Mouse (Mus musculus) common myeloid progenitor, adult 5-6 weeks (primary cell): ENCODE data around the gene Kcnk2. TPM values are rescaled to one million over a fixed set of nuclear protein-coding genes. Genes with fewer than 3 reads are reported as not detected.

Experiments used
- ATAC-seq: replicated peaks from 2 replicates; pipeline ENCODE4 v1.8.0; 2016; ENCODE audit warnings: low read depth, mild to moderate bottlenecking, moderate TSS enrichment, inconsistent platforms; ENCODE audit not compliant: poor library complexity, severe bottlenecking
- total RNA-seq: library from RNA; stranded (forward); fragments of 200-1000, 187-1606 nt; gene quantifications from 2 replicates; pipeline ENCODE4 v1.2.3, GENCODE M21; 2017

Kcnk2 gene
- total RNA-seq, 1 experiment from 2014 or later = not detected

- no peak for ATAC-seq
These were observed 174.6 kb downstream of the Kcnk2 start for GRCm38 (mm10) chr1:189227479-189227878.

GRCm38 (mm10) chr1:189219051-189219450, 183.0 kb downstream of the Kcnk2 start:
- no peak for ATAC-seq

DNA sequence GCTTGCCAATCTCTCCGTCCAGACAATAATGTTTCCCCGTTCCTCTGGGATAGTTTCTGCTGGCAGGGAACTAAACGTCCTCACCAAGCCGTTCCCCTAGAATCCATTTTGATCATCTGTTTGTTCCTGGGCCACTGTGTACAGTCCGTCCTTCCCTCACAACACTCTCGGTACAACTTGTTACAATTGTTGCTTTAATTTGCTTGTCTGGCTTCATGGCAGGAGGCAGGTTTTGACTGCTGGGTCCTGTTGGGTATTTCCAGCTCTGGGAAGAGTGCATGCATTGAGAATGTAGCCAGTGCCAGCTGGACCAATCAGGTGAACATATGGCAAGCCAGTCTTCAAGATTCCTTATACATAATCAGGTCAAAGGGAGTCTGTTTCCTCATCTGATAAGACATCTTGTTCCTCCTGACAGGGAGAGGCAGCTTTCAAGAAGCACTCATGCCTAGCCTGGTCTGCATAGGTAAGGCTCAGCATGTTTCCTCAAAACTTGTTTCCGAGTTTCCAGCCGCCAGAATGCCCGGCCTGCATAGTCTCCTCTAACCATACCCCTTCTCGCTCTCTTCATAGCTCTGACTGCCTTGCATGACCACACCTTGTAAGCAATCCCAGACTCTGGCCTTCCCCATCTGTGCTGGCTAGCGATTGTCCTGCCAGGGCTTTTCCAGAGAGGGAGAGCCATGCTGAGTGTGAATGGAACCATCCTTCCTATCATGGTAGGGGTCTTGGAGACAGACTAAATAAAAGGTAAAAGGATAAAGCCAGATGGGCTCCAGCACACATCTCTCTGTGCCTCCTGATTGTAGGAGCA, 184.1 kb downstream of the Kcnk2 start:
- ATAC-seq = no peak

DNA sequence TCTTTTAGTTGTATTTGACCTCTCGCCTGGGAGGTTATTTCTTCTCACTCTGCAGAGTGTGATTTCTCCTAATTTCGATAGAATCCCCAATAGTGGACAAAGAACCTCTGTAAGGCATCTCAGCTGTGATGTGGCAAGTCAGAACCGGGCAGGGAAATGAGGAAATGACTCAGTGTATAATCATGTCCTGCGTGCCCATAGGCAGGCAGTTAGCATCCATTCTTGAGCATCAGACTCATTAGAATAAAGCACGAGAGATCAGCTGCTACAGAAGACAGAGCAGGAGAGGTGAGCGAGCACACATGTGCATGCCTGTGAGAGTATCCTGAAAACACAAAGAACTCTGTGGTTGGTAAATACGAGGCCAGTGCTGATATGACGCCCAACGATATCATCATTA, 186.9 kb downstream of the Kcnk2 start:
- ATAC-seq = no peak

- ATAC-seq = no peak
These were observed 187.6 kb downstream of the Kcnk2 start for GRCm38 (mm10) chr1:189214477-189214876.

GRCm38 (mm10) chr1:189209715-189210108, 192.4 kb downstream of the Kcnk2 start:
- 0 out of 2 replicates have a peak, but pooled peaks have one; percentile 18 for ATAC-seq

DNA sequence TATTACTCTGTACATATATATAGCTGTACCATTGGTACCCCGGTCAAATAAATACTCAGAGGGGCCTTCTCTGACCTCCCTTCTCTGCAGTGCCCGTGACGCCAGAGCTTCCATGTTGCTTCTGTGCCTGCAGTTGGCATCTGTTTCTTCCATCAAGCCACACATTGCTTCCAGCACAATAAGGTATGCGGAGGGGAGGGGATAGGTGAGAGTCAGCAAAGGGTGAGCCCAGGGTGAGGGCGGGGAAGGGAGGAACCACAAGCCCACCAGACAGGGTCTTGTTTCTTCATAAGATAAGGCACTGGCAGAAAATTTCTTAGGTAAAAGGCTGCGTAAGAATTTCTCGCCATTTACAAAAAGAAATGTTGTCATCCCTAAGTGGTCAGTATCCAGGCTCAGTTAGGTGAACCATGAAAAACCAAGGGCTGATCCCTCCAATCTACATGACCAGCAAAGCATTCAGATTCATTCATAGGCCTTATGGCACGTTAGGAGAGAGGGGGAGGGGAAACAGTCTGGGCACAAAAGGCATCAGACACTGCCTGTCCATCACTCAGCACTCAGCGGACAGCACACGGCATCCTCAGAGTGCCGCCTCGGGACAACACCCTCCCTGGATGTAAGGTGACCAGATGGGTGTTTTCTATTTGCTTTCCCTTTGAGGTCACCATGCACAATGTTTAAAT, 192.9 kb downstream of the Kcnk2 start:
- no peak for ATAC-seq

- ATAC-seq = no peak
These were observed 193.5 kb downstream of the Kcnk2 start for GRCm38 (mm10) chr1:189208605-189209004.

DNA sequence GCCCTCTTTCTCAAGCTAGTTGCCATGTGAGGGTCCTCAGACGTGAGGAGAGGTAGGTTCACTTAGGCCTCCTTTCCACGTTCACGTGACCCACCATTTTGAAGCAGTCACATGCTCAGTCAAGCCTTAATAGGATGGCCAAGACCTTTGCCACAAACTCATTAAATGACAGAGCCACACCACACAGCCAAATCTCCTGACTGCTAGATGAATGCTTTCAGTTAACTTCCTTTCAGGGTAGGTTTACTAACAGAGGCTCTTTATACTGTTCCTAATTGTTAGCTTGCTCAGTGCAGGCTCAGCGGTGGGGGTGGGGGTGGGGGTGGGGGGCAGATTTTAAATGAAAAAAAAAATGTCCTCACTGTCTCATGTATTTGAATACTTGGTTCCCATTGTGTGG, 206.3 kb downstream of the Kcnk2 start:
- ATAC-seq = no peak

DNA sequence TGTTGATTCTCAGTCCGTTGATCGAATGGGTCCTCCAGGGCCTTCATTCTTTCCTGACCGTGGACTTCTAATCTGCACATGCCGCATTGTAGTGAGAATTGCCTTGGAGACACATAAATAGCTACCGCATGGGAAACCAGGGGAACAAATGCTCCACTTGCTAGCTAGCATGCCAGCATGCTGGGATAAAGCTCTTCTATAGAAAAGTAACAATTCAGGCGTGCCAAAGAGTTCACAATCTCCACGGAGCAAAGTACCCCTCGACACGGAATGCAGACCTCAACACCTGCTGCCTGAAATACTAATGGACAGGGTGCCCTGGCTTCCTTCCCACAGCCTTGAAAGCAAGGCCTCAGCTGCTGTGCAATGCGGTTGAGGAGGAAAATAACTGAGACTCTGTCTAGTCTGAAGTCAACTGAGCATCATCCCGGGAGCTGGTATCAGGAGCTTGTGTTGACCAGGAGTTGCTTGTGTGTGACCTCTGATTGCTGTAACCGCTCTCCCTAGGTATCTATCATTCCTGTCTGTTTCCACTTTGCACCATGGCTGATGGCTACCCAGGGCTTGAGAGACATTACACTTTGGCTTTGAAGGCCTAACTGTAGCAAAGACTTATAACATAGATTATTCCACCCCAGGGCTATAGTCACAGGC, 214.2 kb downstream of the Kcnk2 start:
- ATAC-seq = no peak

GRCm38 (mm10) chr1:189185206-189185750, 216.8 kb downstream of the Kcnk2 start:
- ATAC-seq = no peak

DNA sequence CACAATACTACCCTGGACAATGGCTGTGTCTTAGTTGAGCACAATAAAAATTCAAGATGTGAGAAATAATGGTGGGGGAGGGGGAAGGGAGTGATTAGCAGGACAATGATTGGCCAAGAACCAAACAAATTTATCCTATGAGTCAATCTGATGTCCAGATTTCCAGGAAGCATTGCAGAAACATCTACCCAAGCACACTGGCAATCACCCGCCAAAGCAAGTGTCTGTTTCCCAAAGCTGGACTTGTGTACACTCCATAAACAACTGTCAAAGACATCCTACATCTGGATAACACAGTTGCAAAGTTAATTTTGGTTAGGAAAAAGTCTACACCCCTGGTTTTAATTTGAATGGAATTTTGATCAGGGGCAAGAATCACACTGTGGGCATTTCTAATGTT, 224.3 kb downstream of the Kcnk2 start:
- ATAC-seq = no peak

DNA sequence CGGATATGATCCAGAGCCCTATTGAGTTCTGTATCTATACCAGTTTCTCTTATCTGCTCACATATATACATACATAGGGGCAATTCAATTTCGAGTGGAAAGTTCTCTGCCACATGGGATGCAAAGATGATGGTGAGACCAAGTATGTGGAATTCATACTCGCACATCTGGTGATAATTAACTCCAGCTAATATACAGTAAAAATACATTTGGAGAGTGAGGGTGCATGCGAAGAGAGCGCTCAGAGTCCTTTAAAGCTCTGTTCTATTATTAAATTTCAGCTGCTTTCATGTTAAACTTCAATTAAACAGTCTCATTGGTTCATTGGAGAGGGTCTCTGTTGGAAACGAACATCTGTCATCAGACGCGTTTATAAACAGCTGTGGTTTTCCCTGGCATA, 228.6 kb downstream of the Kcnk2 start:
- ATAC-seq = no peak

DNA sequence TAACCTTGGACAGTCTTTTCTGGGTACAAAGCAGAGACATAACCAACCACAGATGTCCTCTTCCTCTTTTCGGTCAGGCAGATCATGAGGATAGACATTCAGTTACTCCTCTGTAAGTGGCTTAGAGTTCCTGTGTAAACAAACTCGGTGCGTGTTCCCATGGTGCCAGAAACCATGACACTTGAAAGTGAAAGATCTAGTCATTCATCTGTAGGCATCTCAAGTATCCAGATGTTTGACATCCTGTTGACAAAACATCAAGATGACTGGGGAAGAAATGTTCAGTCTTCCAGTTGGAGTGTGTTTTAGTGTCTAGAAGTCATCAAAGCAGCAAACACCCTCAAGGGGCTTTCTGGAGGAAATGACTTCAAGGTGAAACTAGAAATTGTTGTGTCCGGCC, 230.9 kb downstream of the Kcnk2 start:
- no peak for ATAC-seq

DNA sequence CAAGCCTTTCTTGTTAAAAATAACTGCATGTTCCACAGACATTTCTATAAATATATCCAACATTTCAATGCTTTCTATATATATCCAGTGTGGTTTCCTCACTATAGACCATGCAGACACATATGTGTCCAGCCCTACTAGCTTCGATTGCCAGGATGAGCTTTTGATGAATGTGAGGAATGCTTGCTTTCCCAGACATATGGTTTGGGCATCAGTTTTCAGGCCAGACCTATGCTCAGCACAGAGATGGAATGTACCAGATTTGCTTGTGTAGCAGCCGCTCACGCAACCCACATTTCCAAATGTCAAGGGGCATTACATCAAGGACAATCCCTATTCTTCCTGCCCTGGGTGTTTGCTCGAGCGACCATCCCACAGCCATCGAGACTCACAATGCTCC, 236.3 kb downstream of the Kcnk2 start:
- no peak for ATAC-seq

DNA sequence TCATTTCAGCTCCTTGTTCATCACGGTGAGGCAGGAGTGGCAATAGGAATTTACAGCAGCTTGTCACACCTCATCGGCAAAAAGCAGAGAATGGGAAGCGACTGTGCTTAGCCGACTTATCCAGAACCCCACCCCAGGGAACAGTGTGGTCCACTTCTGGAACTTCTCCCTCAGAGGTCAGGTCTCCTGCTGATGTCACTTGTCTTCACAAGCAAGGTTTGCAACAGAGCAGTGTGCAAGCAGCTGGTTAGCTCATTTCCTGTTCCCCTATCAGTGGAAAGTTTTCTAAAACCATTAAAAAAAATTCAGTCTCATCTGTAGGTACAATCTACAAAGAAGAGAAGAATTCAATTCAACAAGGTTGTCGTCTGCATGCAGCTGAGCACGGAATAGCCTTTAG, 236.9 kb downstream of the Kcnk2 start:
- no peak for ATAC-seq

DNA sequence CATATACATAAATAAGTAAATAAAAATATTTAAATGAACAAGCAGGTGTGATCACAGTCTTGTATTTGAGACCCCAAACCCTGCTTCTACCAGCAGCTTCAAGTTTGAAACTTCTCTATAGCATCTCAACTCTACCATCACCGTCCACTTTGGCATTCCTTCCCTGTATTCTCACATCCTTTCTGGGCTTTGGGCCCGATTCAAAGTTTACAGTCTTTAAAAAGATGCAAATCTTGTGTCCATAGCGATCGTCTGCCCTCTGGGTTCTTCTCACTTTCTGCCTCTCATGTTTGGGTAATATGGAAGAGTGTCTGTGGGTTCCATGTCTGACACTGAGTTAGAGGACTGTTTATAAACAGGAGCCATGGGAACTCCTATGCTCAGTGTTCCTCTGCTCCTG, 237.4 kb downstream of the Kcnk2 start:
- ATAC-seq = no peak

GRCm38 (mm10) chr1:189164241-189164640, 237.8 kb downstream of the Kcnk2 start:
- no peak for ATAC-seq
